Mouse (Mus musculus): ENCODE data around the gene Zfp661.

Zfp661 gene

DNA sequence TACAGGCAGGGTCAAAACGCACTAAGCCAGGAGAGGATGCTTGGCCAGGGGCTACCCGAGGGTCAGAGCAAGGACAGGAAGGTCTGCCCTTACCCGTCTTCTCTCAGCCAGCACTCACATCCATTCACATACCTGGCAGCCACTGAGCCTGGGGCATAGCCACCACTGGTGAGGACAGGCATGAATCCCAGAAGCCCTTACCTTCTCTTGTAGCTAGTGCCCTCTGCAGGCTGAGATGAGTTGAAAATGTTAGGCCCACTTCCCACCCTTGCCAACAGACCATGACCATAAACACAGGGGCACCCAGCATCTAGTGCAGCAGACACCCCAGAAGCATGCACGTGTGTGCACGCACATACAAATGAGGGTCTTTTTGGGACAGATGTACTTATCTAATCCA lies 35.8 kb downstream of the Zfp661 start:
- DNase-seq (ENCODE audit: low spot score): no peak

DNA sequence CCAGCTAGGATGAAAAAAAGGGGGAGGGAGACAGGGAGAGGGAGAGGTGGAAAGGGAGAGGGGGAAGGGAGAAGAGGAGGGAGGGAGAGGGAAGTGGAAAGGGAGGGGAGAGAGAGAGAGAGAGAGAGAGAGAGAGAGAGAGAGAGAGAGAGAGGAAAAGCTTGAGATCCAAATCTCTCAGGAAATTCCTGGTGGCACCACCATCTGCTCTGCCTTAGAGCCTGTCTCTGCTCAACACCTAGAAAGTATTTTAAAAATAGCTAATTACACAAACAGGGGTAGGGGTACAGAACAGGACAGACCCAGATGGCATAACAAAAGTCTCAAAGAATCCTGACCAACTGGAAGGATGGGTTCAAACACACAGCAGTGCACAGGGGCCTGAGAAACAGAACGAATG lies 36.4 kb downstream of the Zfp661 start:
- DNase-seq (ENCODE audit: low spot score): no peak

DNA sequence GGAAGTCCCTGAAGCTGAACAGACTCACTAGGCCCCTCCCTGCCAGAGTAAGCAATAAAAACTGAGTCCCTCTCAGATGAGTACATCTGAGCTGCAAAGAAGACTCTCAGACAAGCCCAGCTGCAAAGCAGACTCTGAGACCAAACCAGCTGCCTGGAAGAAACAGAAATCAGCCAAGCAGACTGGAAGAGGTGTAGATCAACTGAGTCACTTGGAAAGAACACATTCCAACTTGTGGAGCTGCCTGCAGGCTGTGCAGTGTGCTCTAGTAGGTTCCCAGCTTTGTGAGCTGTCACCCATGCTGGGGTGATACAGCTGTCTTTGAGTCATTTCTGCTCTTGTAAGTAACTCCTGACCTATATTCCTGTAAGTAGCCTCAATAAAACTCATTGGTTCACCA lies 37.2 kb downstream of the Zfp661 start:
- no peak for DNase-seq (ENCODE audit: low spot score)

DNA sequence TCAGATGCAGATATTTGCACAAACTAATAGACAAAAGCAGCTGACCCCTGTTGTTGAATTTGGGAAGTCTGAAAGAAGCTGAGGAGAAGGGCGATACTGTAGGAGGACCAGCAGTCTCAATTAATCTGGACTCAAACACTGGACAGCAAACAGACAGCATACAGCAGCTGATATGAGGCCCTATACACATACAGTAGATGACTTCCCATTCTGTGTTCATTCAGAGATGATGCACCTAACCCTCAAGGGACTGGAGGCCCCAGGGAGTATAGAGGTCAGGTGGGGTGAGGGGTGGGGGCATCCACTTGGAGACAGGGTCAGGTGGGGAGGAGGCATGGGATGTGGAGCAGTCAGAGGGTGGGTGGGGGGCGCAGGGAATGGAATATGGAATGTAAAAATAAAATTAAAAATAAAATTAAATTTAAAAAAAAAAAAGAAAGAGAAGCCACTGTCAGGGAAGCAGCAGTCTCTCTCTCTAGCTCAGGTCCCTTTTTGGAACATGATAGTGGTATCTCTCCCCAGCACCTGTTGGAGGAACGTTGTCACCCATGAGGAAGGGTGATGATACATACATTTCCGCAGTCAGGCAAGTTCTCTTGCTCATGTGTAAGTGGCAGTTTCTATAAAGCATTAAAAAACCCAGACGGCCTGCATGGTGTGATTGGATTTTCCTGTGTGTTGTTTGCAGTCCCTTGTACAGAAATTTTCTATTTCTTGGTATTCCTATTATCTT lies 38.4 kb downstream of the Zfp661 start:
- DNase-seq (ENCODE audit: low spot score): no peak

DNA sequence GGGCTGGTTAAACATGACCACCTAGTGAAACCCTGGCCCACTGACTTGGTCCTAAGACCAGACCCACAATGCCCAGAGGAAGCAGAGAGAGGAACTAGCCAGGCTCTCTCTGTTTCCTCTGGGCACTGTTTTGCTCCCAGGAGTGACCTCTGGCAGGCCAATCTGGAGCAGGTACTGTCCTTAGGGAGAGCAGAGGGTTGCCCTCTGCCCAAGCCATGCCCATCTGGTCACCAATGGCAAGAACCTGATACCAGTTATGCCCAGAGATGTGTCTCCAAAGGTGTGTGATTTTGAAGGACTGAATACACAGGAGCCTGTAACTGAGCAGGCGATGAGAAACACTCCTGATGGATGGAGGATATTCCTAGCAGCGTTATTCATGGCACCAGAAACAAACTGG lies 45.2 kb downstream of the Zfp661 start:
- DNase-seq (ENCODE audit: low spot score): no peak

DNA sequence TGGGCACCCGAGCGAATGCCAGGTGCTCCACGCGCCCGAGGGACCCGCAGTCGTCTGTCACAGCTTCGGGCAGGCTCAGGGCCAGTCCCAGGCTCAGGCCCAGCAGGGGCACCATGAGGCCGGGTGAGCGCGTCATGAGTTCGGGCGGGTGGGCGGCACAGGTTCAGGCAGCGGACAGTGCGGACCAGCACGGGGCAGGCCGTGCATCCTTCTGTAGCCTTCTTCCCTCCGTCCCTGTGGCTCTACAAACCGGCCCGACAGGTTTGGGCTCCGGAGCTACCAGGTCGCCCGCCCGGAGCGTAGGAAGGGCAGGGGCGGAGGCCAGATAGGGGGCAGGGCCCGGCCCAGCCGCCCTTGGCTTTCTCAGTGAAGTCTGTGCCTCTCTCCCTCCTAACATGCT lies 45.7 kb downstream of the Zfp661 start, which contains the start of gene Prom2:
TSS of gene Prom2 (minus strand) at position 283 of the 400 bp plus-strand sequence.
- DNase-seq (ENCODE audit: low spot score): no peak

DNA sequence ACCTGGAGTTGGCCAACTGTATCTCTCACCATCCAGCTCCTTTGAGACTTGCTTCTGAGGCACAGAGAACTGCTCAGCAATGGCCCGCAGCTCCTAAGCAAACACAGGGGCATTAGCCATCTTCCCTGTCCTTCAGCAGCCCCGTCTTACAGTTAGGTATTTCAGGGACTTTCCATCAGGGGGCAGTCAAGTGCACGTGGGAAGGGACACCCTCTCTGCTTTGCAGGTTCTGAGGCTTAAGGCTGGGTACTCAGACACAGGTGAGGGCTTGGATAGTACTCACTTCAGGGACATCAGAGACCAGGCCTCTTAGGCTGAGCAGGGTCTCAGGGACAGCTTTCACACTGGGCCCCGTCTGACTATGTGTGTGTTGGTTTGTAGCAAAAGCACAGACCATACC lies 47.4 kb downstream of the Zfp661 start:
- DNase-seq (ENCODE audit: low spot score): no peak

DNA sequence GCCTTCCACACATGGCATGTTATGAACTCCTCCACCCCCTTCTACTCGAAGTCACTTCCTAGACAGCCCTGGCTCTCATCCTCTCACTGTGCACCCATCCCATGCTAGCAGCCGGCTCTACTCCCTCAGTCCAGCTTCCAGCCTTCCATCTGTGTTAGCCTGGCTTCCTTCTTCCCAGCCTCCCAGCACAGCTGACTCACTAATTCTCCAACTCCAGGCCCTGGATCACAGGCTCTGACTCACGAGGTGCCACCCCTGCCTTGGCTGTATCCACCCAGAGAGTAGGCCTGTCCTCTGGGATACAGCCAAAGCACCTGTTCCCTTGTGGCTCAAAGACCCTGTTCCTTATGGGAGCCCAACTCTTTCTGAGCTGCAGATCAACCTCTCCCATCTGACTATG lies 49.3 kb downstream of the Zfp661 start:
- no peak for DNase-seq (ENCODE audit: low spot score)

DNA sequence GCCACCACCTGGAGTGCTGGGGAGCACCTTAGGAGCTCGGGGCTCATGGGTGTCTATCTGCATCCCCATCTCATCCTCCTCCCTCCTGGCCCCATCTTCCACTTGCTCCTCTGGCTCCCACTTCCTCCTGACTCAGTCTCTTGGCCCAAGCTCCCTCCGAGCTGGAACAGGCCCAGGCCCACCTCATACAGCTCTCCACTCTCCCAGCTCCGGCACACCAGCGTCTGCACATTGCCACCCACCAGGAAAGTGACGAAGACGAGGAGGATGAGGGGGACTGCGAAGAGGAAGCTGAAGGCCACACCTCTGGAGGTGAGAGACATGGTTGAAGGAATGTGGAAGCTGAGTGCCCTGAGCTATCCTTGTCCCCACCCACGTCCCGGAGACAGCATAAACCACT lies 51.5 kb downstream of the Zfp661 start:
- no peak for DNase-seq (ENCODE audit: low spot score)

DNA sequence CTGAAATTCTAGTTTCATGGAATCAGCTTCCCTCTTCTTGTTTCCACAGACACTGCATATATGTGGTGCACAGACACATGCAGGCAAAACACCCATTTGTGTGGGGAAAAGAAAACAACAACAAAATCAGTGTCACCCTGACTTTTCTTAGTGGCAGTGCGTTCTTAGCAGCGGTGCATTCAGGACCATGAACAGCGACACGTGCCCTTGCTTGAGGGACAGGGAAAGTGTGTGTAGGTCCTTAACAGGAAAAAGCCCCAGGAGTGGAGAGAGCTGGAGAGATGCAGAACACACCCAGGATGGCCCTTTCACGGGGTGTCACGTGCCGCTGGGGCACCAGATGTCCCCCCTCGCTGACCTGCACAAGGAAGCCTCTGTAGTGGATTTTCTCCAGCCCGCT lies 54.5 kb downstream of the Zfp661 start:
- no peak for DNase-seq (ENCODE audit: low spot score)

DNA sequence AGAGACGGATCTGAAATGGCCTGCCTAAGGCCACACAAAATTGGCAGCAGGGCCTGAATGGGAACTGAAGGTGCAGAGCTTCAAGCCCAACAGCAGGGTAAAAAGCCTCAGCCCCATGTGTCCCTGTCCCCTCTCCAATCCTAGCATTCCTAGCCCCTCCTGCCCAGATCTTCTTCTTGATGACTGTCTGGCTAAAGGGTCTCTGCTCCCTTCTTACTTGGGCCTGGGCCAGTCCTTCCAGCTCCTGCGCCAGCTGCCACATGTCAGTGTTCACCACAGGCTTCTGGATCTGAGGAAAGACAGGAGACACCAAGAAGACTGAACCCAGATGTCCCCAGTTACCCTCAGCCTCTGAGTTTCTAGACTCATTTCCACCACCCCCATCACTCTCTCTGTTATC lies 55.3 kb downstream of the Zfp661 start:
- DNase-seq (ENCODE audit: low spot score): no peak

DNA sequence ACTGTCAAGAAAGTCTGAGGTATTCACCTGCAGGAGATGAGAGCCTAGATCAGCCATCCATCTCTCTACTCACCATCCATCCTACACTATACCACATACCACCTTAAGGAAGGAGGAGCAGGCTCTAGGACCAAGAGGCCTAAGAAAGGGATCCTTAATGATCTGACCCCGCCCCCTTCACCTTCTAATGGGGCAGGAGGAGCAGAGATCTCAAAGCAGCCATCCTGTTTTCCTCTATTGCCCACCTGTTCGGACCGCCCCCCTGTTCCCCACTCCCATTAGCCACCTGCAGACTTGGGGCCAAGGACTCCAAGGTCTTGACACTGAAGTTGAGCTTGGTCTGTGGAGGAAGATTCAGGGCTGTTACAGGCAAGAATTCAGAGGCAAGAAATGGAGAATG lies 56.5 kb downstream of the Zfp661 start:
- no peak for DNase-seq (ENCODE audit: low spot score)

DNA sequence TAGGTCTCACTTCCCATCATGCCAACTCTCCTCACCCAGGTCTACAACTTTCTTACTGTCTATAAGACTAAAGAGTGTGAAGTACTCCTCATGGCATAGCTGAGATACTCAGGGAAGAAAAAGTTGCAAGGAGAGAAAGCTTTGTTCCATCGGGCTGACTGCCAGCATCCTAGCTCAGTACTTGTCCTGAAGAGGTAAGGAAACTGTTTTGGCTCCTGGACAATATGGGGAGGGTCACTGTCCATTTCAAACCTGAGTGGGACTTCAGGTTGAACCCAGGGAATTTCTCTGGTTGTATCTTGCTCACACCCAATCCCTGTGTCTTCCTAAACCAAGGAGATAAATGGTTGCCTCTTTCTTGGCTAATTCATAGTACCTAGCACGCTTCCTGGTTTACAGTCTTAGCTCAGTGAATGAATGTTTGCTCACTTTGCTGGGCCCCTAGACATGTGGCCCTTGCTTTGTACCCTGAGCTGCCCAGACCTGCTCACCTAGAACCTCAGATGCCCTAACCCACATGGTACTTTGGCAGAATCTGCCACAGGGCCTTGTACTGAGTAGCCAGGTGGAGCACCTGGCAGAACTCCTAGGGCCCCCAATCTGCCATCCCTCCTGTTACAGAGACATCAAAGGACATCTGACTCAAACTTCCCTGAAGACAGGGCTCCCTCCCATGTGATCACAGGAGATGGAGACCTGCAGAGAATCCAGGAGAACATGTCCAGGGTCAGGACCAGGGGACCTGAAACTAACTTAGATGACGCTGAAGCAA lies 61.7 kb downstream of the Zfp661 start:
- DNase-seq (ENCODE audit: low spot score): no peak
